Mouse (Mus musculus): ENCODE data around the gene Rassf8. TPM values are rescaled to one million over a fixed set of nuclear protein-coding genes. Genes with fewer than 3 reads are reported as not detected.

The Rassf8 gene
- polyA plus RNA-seq, 1 experiment from 2014 or later: 4.8 TPM

- no peak for ATAC-seq (ENCODE audit: low read depth)
- Histone ChIP-seq H3K27ac (replicated peaks) (no peak overlapping the region), H3K36me3 (no peaks in the 10 kb centered on the region), H3K27me3 (no peaks in the 10 kb centered on the region), H3K4me2 (no peak overlapping the region), H3K4me1 (replicated peaks) (peaks cover 9% of the 10 kb centered on the region; the same call in 1 of the 2 replicates), H3K4me3 (no peak overlapping the region), H3K9ac (no peak overlapping the region), H3K9me3 (no peaks in the 10 kb centered on the region)
- 78% methylated on average over 1 of the region's 1 CpGs for WGBS
Measured at GRCm38 (mm10) chr6:145811174-145811573, 64.6 kb downstream of the Rassf8 start.

- no peak for ATAC-seq (ENCODE audit: low read depth)
- Histone ChIP-seq H3K27me3 (no peaks in the 10 kb centered on the region), H3K9me3 (no peaks in the 10 kb centered on the region), H3K36me3 (no peaks in the 10 kb centered on the region), H3K27ac (replicated peaks) (no peak overlapping the region), H3K4me1 (replicated peaks) (0 out of 2 replicates have a peak, but pooled peaks cover 4% of the 10 kb centered on the region), H3K4me2 (no peak overlapping the region), H3K4me3 (no peak overlapping the region), H3K9ac (no peak overlapping the region)
- 40% methylated on average over 15 of the region's 15 CpGs for WGBS
Measured at GRCm38 (mm10) chr6:145815200-145815599, 68.7 kb downstream of the Rassf8 start.

- Histone ChIP-seq H3K4me1 (replicated peaks) (0 out of 2 replicates have a peak, but pooled peaks cover 4% of the 10 kb centered on the region), H3K9me3 (no peaks in the 10 kb centered on the region), H3K27me3 (no peaks in the 10 kb centered on the region), H3K4me3 (no peak overlapping the region), H3K9ac (no peak overlapping the region), H3K27ac (replicated peaks) (no peak overlapping the region), H3K36me3 (no peaks in the 10 kb centered on the region), H3K4me2 (no peak overlapping the region)
- 85% methylated on average over 9 of the region's 9 CpGs for WGBS
- ATAC-seq (ENCODE audit: low read depth): no peak
Measured at GRCm38 (mm10) chr6:145819151-145819550, 72.6 kb downstream of the Rassf8 start.

GRCm38 (mm10) chr6:145822218-145822617, 75.7 kb downstream of the Rassf8 start:
- no peaks in the 10 kb centered on the region for H3K27me3 ChIP-seq
- H3K36me3 ChIP-seq: no peaks in the 10 kb centered on the region
- 72% methylated on average over 5 of the region's 5 CpGs for WGBS
- no peak for ATAC-seq (ENCODE audit: low read depth)
- H3K9me3 ChIP-seq: no peaks in the 10 kb centered on the region
- H3K4me3 ChIP-seq: no peak overlapping the region
- no peak overlapping the region for H3K27ac ChIP-seq (replicated peaks)
- no peak overlapping the region for H3K9ac ChIP-seq
- no peaks in the 10 kb centered on the region for H3K4me1 ChIP-seq (replicated peaks)
- no peak overlapping the region for H3K4me2 ChIP-seq

- 42% methylated on average over 6 of the region's 6 CpGs for WGBS
- H3K4me2 ChIP-seq: no peak overlapping the region
- H3K36me3 ChIP-seq: no peaks in the 10 kb centered on the region
- no peaks in the 10 kb centered on the region for H3K4me1 ChIP-seq (replicated peaks)
- no peaks in the 10 kb centered on the region for H3K27me3 ChIP-seq
- H3K4me3 ChIP-seq: no peak overlapping the region
- no peaks in the 10 kb centered on the region for H3K9me3 ChIP-seq
- no peak overlapping the region for H3K9ac ChIP-seq
- H3K27ac ChIP-seq (replicated peaks): no peak overlapping the region
- peak; percentile 56; the same call in 1 of the 2 replicates for ATAC-seq (ENCODE audit: low read depth)
Measured at GRCm38 (mm10) chr6:145823103-145823502, 76.6 kb downstream of the Rassf8 start.

GRCm38 (mm10) chr6:145823588-145824234, 77.2 kb downstream of the Rassf8 start:
- no peak overlapping the region for H3K4me3 ChIP-seq
- no peak overlapping the region for H3K9ac ChIP-seq
- no peaks in the 10 kb centered on the region for H3K9me3 ChIP-seq
- WGBS: 69% methylated on average over 5 of the region's 5 CpGs
- no peak overlapping the region for H3K27ac ChIP-seq (replicated peaks)
- H3K4me1 ChIP-seq (replicated peaks): no peaks in the 10 kb centered on the region
- no peak for ATAC-seq (ENCODE audit: low read depth)
- no peaks in the 10 kb centered on the region for H3K27me3 ChIP-seq
- no peak overlapping the region for H3K4me2 ChIP-seq
- no peaks in the 10 kb centered on the region for H3K36me3 ChIP-seq

GRCm38 (mm10) chr6:145826305-145826704, 79.8 kb downstream of the Rassf8 start:
- H3K4me3 ChIP-seq: no peak overlapping the region
- WGBS: 95% methylated on average over 4 of the region's 4 CpGs
- no peaks in the 10 kb centered on the region for H3K4me1 ChIP-seq (replicated peaks)
- H3K27me3 ChIP-seq: no peaks in the 10 kb centered on the region
- no peak overlapping the region for H3K9ac ChIP-seq
- ATAC-seq (ENCODE audit: low read depth): no peak
- H3K27ac ChIP-seq (replicated peaks): no peak overlapping the region
- no peak overlapping the region for H3K4me2 ChIP-seq
- no peaks in the 10 kb centered on the region for H3K36me3 ChIP-seq
- no peaks in the 10 kb centered on the region for H3K9me3 ChIP-seq

- no peaks in the 10 kb centered on the region for H3K27me3 ChIP-seq
- H3K9me3 ChIP-seq: no peaks in the 10 kb centered on the region
- no peak overlapping the region for H3K9ac ChIP-seq
- H3K4me1 ChIP-seq (replicated peaks): no peaks in the 10 kb centered on the region
- H3K4me2 ChIP-seq: no peak overlapping the region
- 83% methylated on average over 16 of the region's 16 CpGs for WGBS
- H3K4me3 ChIP-seq: no peak overlapping the region
- ATAC-seq (ENCODE audit: low read depth): no peak
- no peak overlapping the region for H3K27ac ChIP-seq (replicated peaks)
- no peaks in the 10 kb centered on the region for H3K36me3 ChIP-seq
Measured at GRCm38 (mm10) chr6:145829062-145829835, 82.7 kb downstream of the Rassf8 start.

DNA sequence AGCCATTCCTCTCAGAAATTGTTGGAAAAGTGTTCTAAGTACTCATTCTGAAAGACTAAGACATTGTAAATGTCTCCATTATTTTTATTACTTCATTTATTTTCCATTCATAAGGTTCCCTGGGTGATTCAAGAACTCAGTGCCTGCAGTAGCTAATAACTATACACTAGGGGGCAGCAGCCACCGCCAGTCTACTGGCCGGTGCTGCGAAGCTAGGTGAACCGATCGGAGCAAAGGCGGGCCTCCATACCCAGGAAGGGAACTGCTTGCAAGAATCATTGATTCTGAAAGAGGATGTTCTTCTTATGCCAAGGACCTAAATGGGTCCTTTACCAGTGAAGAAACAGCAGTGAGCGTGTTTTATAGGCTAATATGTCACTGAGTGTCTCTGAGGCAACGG, 83.6 kb downstream of the Rassf8 start:
- no peak overlapping the region for H3K4me3 ChIP-seq
- no peak overlapping the region for H3K4me2 ChIP-seq
- H3K27me3 ChIP-seq: no peaks in the 10 kb centered on the region
- no peaks in the 10 kb centered on the region for H3K36me3 ChIP-seq
- ATAC-seq (ENCODE audit: low read depth): peak; percentile 81; the same call in 1 of the 2 replicates
- no peak overlapping the region for H3K27ac ChIP-seq (replicated peaks)
- H3K9me3 ChIP-seq: no peaks in the 10 kb centered on the region
- WGBS: 17% methylated on average over 8 of the region's 8 CpGs
- no peaks in the 10 kb centered on the region for H3K4me1 ChIP-seq (replicated peaks)
- H3K9ac ChIP-seq: no peak overlapping the region

DNA sequence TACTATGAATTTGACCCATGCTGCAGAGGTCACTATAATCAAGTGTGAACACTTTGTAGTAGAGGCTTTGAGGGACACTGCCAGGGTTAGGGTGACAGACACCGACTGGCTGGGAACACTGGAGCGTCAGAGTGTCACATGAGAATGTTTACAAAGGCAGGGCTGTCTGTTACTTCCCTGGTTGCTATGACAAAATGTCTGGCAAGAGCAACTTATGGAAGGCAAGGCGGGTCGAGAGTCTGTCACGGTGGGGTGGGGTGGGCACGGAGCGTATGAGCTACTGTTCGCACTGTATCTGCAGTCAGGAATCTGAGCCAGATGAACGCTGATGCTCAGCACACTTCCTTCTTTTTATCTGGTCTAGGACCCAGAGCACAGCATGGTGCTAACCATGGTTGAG, 84.1 kb downstream of the Rassf8 start:
- no peaks in the 10 kb centered on the region for H3K9me3 ChIP-seq
- H3K27me3 ChIP-seq: no peaks in the 10 kb centered on the region
- H3K4me2 ChIP-seq: no peak overlapping the region
- no peak overlapping the region for H3K9ac ChIP-seq
- no peak overlapping the region for H3K27ac ChIP-seq (replicated peaks)
- H3K4me3 ChIP-seq: no peak overlapping the region
- 66% methylated on average over 9 of the region's 9 CpGs for WGBS
- no peaks in the 10 kb centered on the region for H3K4me1 ChIP-seq (replicated peaks)
- ATAC-seq (ENCODE audit: low read depth): no peak
- H3K36me3 ChIP-seq: no peaks in the 10 kb centered on the region

DNA sequence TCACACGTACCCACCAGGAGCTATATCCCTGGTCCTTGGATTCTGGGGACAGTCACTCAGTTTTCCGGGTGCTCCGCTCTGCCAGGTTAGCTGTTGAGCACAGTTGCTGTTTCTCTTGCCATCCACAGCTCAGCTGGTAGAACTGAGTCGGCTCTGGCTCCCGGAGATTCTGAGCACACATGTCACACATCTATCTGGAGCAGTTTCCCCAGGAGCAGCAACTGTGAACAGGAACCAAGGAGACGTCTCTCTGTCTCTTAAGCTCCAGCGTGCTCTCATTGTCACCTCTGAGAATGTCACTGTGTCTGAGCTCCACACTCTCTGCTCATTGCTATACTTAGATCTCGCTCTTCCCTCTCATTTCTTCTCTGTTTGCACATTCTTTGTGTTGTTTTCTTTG, 86.4 kb downstream of the Rassf8 start:
- no peak overlapping the region for H3K4me2 ChIP-seq
- ATAC-seq (ENCODE audit: low read depth): no peak
- no peaks in the 10 kb centered on the region for H3K27me3 ChIP-seq
- H3K27ac ChIP-seq (replicated peaks): no peak overlapping the region
- no peaks in the 10 kb centered on the region for H3K36me3 ChIP-seq
- WGBS: 74% methylated on average over 8 of the region's 8 CpGs
- H3K9ac ChIP-seq: no peak overlapping the region
- no peaks in the 10 kb centered on the region for H3K9me3 ChIP-seq
- no peak overlapping the region for H3K4me3 ChIP-seq
- no peaks in the 10 kb centered on the region for H3K4me1 ChIP-seq (replicated peaks)

GRCm38 (mm10) chr6:145835359-145835758, 88.8 kb downstream of the Rassf8 start:
- no peaks in the 10 kb centered on the region for H3K4me1 ChIP-seq (replicated peaks)
- H3K9ac ChIP-seq: no peak overlapping the region
- ATAC-seq (ENCODE audit: low read depth): no peak
- no peak overlapping the region for H3K27ac ChIP-seq (replicated peaks)
- H3K4me2 ChIP-seq: no peak overlapping the region
- 61% methylated on average over 6 of the region's 6 CpGs for WGBS
- no peaks in the 10 kb centered on the region for H3K9me3 ChIP-seq
- no peak overlapping the region for H3K4me3 ChIP-seq
- H3K27me3 ChIP-seq: no peaks in the 10 kb centered on the region
- H3K36me3 ChIP-seq: no peaks in the 10 kb centered on the region

Data from neural tube, embryonic 13.5 days (tissue).